Mouse (Mus musculus): ENCODE data around the gene Gpr152. TPM values are rescaled to one million over a fixed set of nuclear protein-coding genes. Genes with fewer than 3 reads are reported as not detected.
A peak's percentile ranks its signal among the peaks of the same experiment; 100 is the strongest.

The Gpr152 gene
- under 1 TPM; 0.08 to 0.14 TPM for total RNA-seq (2021)
- long read RNA-seq, experiment 1 = 0 reads
- long read RNA-seq, experiment 2 = 0 reads

GRCm38 (mm10) chr19:4139446-4139845 is at the start of gene Gpr152:
Gpr152 (plus strand) TSS chr19:4139787.
- no peak for DNase-seq (ENCODE audit: low spot score in 2 of 2)

DNA sequence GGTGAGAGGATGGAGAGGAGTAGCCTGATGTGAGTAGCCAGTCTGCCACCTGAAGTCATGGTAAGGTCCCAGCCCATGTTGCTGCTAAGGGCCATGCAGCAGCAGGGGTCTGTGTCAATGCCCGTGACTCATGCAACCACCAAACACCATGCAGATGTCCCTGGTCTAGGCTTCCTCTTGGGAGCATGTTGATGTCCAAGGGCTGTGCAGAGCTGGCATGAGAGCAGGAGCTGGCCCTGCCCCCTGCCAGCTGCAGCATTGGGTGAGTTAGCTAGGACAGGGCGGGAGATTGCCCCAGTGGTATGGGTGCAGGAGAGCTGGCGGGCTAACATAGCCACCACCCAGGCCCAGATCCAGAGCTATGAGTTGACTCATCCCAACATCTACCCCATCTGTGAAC is 49.1 kb upstream of the Gpr152 start:
- no peak for DNase-seq (ENCODE audit: low spot score in 2 of 2)

GRCm38 (mm10) chr19:4091383-4091782 is 48.2 kb upstream of the Gpr152 start:
- no peak for DNase-seq (ENCODE audit: low spot score in 2 of 2)

GRCm38 (mm10) chr19:4092750-4093149 is 46.8 kb upstream of the Gpr152 start:
- DNase-seq (ENCODE audit: low spot score in 2 of 2) = no peak

GRCm38 (mm10) chr19:4093772-4094171 is 45.8 kb upstream of the Gpr152 start:
- DNase-seq (ENCODE audit: low spot score in 2 of 2) = no peak

DNA sequence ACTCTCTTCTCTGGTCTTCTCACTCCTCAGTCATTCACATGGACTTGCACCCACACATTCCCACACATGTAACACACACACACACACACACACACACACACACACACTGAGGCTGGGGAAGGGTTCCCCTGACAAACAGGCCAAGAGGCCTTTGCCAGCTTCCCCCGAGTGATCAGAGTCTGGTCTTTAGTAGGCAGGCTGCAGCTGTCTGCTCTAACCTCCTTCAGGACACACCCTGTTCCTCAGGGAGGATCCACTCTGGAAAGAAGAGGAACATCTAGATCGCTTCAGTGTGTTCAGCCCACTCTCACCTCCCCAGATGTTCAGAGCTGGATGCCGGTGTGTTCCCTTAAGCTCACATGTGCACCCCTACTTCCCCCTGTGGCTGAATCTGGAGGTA is 45.2 kb upstream of the Gpr152 start:
- DNase-seq (ENCODE audit: low spot score in 2 of 2) = no peak

DNA sequence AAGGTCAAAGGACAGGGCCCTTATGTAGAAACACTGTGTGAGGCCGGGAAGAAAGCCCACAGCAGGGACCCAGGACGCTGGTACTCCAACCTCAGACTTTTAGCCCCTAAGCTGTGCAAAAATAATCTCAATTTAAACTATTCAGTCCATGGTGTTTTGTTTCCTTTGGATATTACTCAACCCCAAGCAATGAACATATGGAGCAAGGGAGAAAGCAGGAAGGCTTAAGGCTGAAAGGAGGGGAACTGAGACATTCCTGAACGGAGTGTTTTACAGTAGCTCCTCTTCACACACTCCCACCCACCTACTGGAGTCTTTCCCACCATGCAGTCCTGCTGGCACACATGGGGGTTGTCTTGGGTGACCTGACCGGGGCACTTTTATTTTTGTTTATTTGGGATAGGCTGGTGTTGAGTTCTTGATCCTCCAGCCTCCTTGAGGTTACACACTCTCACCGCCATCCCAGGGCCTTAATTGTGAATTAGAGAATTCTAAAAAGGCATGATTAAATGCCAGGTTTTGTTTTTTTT is 44.7 kb upstream of the Gpr152 start:
- DNase-seq (ENCODE audit: low spot score in 2 of 2) = no peak

- DNase-seq (ENCODE audit: low spot score in 2 of 2) = no peak
Measured at GRCm38 (mm10) chr19:4095802-4096201, 43.8 kb upstream of the Gpr152 start.

DNA sequence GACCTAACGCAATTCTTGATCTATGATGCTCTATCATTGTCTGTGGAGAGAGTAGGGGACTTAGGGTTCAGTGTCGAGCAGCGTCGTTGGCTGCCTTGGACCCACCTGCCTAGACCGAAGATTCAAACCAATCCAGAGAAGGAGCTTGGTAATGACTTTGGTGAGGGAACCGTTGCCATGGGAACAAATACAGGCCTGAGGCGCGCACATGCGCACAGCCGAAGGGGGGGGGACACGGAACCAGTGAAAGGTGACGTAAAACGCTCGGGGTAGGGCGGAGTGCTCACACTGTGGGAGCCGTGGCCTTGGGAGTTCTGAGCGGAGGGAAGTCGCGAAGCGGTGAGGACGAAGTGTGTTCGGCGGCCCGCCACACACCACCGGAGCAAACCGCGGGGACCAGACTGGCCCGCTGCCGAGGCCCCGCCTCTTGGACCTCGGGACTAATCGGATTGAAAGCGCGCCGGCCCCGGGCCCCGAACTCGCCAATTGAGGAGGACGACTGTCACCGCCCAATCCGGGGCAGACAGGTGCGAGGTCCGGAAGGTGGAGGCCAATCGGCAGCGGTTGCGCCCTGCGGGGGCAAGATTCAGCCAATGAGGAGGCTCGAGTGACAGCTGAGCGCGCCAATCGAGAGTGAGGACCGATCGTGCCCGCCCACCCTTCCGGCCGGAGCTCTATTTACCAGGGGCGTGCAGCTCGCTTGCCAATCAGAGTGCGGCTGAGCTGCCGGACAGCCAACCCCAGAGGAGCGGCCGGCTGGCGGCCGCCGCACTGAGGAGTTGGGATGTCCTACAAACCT is 42.7 kb upstream of the Gpr152 start, which contains the start of gene Cdk2ap2:
Gene Cdk2ap2 (plus strand): TSS at position 541 of the 799 bp plus-strand sequence.
- peak; percentile 98 to 99 for DNase-seq (ENCODE audit: low spot score in 2 of 2)

- DNase-seq (ENCODE audit: low spot score in 2 of 2) = no peak
Measured at GRCm38 (mm10) chr19:4097441-4097825, 42.2 kb upstream of the Gpr152 start.

GRCm38 (mm10) chr19:4098426-4098825 is 41.2 kb upstream of the Gpr152 start:
- DNase-seq (ENCODE audit: low spot score in 2 of 2) = no peak

DNA sequence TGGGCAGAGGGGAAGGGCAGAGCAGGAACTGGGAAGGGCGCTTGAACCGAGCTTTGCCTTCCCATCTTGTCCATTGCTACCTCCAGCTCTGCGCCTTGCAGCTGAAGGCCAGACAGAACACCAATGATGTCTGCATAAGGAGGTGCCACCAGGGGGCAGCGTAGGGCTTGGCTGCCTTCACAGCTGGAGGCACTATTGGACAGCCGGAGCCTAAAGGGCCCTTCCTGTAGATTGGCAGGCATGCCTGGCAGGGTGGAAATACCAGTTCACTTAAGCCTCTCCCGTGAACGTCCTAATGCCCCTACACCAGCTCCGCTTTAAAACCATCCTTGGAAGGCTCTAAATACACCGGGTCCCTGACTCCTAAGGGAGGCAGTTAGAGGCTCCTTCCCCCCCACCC is 40.5 kb upstream of the Gpr152 start:
- peak; percentile 75 to 89 for DNase-seq (ENCODE audit: low spot score in 2 of 2)

GRCm38 (mm10) chr19:4099837-4100717 is 39.5 kb upstream of the Gpr152 start, which contains the start of gene Pitpnm1:
Pitpnm1 (plus strand) TSS chr19:4099998.
- DNase-seq (ENCODE audit: low spot score in 2 of 2) = peak; percentile 47 to 51

DNA sequence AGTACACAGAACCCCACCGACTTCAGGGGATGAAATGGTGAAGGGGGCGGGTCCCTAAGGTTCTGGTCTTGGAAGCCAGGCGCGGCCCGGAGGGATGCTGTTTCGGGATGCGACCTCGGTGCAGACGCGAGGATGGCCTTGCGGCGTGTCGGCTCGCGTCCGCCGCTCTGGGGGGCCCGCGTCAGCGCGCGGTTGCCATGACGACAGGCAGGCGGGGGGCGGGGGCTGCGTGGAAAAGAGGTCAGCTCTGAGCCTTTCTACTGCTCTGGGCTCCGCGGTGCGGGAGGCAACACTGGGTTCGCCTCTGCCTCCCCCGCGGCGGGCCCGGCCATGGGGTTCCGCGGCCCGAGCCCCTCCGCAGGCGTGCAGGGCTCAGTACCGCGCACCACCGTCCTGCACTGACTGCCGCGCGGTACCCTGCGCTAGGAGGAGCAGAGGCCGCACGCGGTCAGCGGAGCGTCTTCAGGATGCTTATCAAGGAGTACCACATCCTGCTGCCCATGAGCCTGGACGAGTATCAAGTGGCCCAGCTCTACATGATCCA is 38.8 kb upstream of the Gpr152 start:
- DNase-seq (ENCODE audit: low spot score in 2 of 2) = peak in 1 of 2 experiments; percentile 33

DNA sequence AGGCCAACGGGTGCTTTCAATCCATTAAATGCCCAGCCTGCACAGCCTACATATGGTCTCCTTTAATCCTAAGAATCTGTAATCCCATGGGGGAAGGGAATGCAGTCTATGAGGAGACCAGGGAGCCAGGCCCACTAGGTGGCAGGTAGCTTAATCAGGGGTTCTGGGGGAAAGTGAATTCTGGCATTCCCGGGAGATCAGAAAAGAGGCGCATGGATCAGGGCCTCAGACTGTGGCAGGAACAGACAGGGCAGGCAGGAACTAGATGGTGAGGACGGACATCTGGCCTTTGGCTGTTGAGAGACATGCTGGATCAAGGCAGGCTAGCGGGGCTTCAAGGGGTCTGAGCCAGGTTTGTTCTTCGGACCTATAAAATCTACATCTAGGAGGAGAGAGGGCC is 38.1 kb upstream of the Gpr152 start:
- no peak for DNase-seq (ENCODE audit: low spot score in 2 of 2)

GRCm38 (mm10) chr19:4102049-4102448 is 37.5 kb upstream of the Gpr152 start:
- no peak for DNase-seq (ENCODE audit: low spot score in 2 of 2)

DNA sequence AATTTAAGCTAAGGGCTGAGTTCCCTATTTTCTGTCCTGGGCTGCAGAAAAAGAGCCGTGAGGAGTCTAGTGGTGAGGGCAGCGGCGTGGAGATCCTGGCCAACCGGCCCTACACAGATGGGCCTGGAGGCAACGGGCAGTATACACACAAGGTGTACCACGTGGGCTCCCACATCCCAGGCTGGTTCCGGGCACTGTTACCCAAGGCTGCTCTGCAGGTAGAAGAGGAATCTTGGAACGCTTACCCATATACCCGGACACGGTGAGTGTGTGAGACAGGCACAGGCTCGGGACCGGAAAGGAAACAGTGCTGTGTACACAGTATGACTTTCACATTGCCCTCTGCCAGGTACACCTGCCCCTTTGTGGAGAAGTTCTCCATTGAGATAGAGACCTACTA is 37.0 kb upstream of the Gpr152 start:
- no peak for DNase-seq (ENCODE audit: low spot score in 2 of 2)

DNA sequence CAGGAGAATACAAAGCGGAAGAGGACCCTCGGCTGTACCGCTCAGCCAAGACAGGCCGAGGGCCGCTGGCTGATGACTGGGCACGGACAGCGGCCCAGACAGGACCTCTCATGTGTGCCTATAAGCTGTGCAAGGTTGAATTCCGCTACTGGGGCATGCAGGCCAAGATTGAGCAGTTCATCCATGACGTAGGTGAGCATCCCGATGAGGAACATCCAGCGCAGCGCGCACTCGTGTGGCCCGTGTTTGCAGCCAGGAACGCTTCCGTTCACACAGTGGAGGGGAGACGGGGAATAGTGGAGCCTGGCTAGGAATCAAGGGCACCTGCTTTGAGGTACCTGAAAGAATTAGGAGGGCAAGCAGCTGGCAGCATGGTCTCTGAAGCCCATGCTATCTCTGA is 36.3 kb upstream of the Gpr152 start:
- DNase-seq (ENCODE audit: low spot score in 2 of 2) = no peak

DNA sequence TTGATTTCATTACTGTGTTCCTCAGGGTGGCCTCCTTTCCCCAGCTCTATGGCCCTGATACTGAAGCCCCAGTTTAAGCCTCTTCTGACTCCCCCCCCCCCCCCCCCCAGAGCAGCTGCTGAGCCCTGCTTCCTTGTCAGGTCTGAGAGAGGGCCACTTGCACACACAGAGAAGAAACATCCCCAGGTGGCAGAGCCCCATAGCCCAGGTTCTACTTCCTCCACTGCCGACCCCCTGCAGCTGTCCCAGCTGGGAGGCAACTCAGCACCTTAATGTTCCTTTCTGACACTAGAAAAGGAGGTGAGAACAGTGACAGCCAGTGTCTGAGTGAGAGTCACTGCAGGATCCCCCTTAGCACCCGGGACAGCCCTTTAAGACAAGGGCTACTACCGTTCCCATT is 35.8 kb upstream of the Gpr152 start:
- DNase-seq (ENCODE audit: low spot score in 2 of 2) = no peak

DNA sequence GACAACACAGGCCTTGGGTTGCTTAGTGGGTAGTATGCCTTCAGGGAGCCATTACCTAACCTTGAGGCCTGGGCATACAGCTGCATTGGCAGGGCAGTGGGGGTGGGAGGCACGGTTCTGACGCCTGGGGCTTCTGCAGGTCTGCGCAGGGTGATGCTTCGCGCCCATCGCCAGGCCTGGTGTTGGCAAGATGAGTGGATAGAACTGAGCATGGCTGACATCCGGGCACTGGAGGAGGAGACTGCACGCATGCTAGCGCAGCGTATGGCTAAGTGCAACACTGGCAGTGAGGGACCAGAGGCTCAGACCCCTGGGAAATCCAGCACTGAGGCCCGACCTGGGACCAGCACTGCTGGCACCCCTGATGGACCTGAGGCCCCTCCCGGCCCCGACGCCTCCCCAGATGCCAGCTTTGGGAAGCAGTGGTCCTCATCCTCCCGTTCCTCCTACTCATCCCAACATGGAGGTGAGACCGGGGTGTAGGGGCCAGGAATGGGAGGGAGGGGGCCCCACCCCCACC is 34.9 kb upstream of the Gpr152 start:
- no peak for DNase-seq (ENCODE audit: low spot score in 2 of 2)

DNA sequence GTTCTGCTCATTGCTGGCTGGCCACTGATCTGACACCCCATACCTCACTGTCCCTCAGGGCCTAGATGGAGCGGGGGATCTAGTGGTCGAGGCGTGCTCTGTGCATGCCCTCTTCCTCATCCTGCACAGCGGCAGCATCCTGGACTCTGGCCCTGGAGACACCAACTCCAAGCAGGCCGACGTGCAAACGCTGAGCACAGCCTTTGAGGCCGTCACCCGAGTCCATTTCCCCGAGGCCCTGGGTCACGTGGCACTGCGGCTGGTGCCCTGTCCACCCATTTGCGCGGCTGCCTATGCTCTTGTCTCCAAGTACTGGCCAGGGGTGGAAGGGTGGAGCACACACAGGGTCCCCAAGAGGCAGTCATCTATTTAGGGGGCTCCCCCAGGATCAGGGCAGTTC is 32.9 kb upstream of the Gpr152 start:
- DNase-seq (ENCODE audit: low spot score in 2 of 2) = no peak

Data from adrenal gland, postnatal 4 days (tissue).